Mouse (Mus musculus) stomach, embryonic 14.5 days (tissue): ENCODE results near the gene Wwox. TPM values are rescaled to one million over a fixed set of nuclear protein-coding genes. Genes with fewer than 3 reads are reported as not detected.

ENCODE experiments used
- ATAC-seq: fragments of 200-750 bp; cut with Nextera tagmentation; 2 replicates; pipeline ENCODE4 v1.8.0; 2017; ENCODE audit warnings: low read depth, moderate TSS enrichment; ENCODE audit not compliant: insufficient number of reproducible peaks, insufficient read depth, low FRiP score
- H3K27ac ChIP-seq: fragments of 300-500 bp; sonication (generic); 2 replicates; pipeline ENCODE4 v1.5.1; 2014; ENCODE audit warnings: mild to moderate bottlenecking, low read length, moderate library complexity, mixed read lengths
- H3K27me3 ChIP-seq: fragments of 300-500 bp; sonication (generic); 2 replicates; pipeline ENCODE4 v1.6.1; 2014; ENCODE audit warnings: low read length, control low read depth, mixed read lengths; ENCODE audit not compliant: control insufficient read depth, insufficient read depth
- H3K36me3 ChIP-seq: fragments of 300-500 bp; sonication (generic); 2 replicates; pipeline ENCODE4 v1.6.1; 2014; ENCODE audit warnings: mild to moderate bottlenecking, control low read depth, low read length, moderate library complexity, mixed read lengths; ENCODE audit not compliant: control insufficient read depth, insufficient read depth
- H3K4me1 ChIP-seq: fragments of 300-500 bp; sonication (generic); 2 replicates; pipeline ENCODE4 v1.6.1; 2014; ENCODE audit warnings: low read length, control low read depth, mixed read lengths; ENCODE audit not compliant: control insufficient read depth, insufficient read depth
- H3K4me2 ChIP-seq: fragments of 300-500 bp; sonication (generic); replicated peaks from 2 replicates; pipeline ENCODE4 v1.6.1; 2014; ENCODE audit warnings: low read depth, low read length, control low read depth
- H3K4me3 ChIP-seq: fragments of 300-500 bp; sonication (generic); 2 replicates; pipeline ENCODE4 v1.5.1; 2014; ENCODE audit warnings: low read depth, low read length, control low read depth
- H3K9ac ChIP-seq: fragments of 300-500 bp; sonication (generic); replicated peaks from 2 replicates; pipeline ENCODE4 v1.6.1; 2014; ENCODE audit warnings: low read depth, mild to moderate bottlenecking, control low read depth, low read length, moderate library complexity, mixed read lengths
- H3K9me3 ChIP-seq: fragments of 300-500 bp; sonication (generic); 2 replicates; pipeline ENCODE4 v1.6.1; 2016; ENCODE audit warnings: low read depth, low read length, control low read depth; ENCODE audit not compliant: control insufficient read depth
- WGBS: fragments of 180-500 bp; shearing (Covaris S2); extraction: QIAGEN DNeasy Blood & Tissue Kit; methylation state at CpG from one replicate; pipeline ENCODE4 v1.1.7; 2014; 5-methylcytosine and 5-hydroxymethylcytosine counted together
- polyA plus RNA-seq: library from polyadenylated mRNA; unstranded; fragments of >200 nt; fragmentation: Nextera tagmentation; extraction: Ambion mirVana; gene quantifications from 2 replicates; pipeline ENCODE4 v1.2.1, GENCODE M21; 2014

Gene Wwox
- polyA plus RNA-seq, 1 experiment from 2014 or later: 15.4 TPM

DNA sequence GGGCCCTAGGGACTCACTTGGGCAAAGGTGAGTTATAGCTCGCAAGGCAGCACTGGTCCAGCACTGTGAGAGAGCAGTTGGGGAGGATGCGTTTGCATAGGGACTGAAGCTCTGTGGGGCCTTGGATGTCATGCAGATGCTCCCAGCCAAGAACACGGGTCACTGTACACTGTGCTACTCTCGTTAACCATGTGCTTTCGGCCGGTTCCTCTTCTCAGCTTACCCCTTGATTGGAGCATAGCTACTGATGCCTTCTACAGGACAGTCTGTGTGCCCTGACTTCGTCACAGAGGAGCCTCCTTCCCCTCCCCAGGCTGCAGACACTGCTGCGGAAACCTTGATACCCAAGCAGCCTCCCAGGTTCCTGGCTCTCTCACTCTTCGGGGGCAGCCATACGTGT is 139.8 kb downstream of the Wwox start:
- no peak overlapping the region for H3K4me3 ChIP-seq
- no peak for ATAC-seq
- H3K27ac ChIP-seq: no peak overlapping the region
- 89% methylated on average over 10 of the region's 10 CpGs for WGBS
- no peaks in the 10 kb centered on the region for H3K36me3 ChIP-seq
- H3K4me2 ChIP-seq: no peak overlapping the region
- H3K9me3 ChIP-seq: 0 out of 2 replicates have a peak, but pooled peaks cover 3% of the 10 kb centered on the region
- H3K27me3 ChIP-seq: no peaks in the 10 kb centered on the region
- no peak overlapping the region for H3K9ac ChIP-seq
- H3K4me1 ChIP-seq: no peaks in the 10 kb centered on the region

DNA sequence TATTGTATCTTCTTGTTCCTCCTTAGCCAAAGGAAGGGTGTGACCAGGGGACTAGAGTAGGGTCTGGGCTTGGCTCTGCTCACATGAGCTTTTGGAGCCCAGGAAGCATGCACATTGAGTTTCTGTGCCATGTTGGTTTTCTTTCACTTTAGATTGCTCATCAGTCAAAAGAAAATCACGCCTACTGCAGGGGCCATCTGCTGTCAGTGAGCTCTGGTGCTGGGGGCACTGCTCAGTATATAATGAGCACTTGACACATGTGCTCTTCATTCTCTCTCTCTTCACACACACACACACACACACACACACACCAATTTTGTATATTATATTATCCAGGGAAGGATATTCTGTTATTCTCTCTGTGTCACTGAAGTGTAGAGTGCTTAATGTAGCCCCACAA is 141.2 kb downstream of the Wwox start:
- H3K4me3 ChIP-seq: no peak overlapping the region
- no peak overlapping the region for H3K9ac ChIP-seq
- 83% methylated on average over 1 of the region's 1 CpGs for WGBS
- no peak overlapping the region for H3K27ac ChIP-seq
- ATAC-seq: no peak
- no peaks in the 10 kb centered on the region for H3K27me3 ChIP-seq
- 0 out of 2 replicates have a peak, but pooled peaks cover 3% of the 10 kb centered on the region for H3K9me3 ChIP-seq
- no peak overlapping the region for H3K4me2 ChIP-seq
- H3K4me1 ChIP-seq: no peaks in the 10 kb centered on the region
- H3K36me3 ChIP-seq: no peaks in the 10 kb centered on the region

DNA sequence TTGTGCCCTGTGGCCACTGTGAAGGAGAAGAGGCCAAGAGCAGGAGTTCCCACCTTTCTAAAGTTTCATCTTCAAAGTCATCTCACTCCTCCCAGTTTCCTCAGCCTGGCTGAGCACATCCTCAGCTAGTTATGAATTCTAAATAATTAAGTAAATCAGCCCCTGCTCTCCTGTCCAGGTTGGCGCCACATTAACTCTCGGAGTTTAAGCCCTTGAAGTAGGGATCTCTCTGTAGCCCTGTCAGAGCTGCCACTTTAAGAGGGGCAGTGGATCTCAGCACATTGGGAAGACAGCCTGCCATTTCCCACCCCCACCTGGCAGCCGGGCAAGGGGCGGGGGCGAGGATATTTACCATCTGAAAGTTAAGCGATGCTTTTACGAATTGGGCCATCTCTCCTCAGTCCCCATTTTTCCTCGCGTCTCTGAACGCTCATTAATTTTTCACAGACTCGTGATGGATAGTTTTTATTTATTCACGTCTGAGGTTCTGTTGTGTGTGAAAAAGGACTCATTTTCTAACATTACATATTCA is 150.9 kb downstream of the Wwox start:
- H3K36me3 ChIP-seq: no peaks in the 10 kb centered on the region
- no peak for ATAC-seq
- H3K4me3 ChIP-seq: no peak overlapping the region
- no peaks in the 10 kb centered on the region for H3K4me1 ChIP-seq
- H3K27ac ChIP-seq: no peak overlapping the region
- no peak overlapping the region for H3K9ac ChIP-seq
- WGBS: 85% methylated on average over 12 of the region's 12 CpGs
- H3K27me3 ChIP-seq: no peaks in the 10 kb centered on the region
- no peak overlapping the region for H3K4me2 ChIP-seq
- no peaks in the 10 kb centered on the region for H3K9me3 ChIP-seq

DNA sequence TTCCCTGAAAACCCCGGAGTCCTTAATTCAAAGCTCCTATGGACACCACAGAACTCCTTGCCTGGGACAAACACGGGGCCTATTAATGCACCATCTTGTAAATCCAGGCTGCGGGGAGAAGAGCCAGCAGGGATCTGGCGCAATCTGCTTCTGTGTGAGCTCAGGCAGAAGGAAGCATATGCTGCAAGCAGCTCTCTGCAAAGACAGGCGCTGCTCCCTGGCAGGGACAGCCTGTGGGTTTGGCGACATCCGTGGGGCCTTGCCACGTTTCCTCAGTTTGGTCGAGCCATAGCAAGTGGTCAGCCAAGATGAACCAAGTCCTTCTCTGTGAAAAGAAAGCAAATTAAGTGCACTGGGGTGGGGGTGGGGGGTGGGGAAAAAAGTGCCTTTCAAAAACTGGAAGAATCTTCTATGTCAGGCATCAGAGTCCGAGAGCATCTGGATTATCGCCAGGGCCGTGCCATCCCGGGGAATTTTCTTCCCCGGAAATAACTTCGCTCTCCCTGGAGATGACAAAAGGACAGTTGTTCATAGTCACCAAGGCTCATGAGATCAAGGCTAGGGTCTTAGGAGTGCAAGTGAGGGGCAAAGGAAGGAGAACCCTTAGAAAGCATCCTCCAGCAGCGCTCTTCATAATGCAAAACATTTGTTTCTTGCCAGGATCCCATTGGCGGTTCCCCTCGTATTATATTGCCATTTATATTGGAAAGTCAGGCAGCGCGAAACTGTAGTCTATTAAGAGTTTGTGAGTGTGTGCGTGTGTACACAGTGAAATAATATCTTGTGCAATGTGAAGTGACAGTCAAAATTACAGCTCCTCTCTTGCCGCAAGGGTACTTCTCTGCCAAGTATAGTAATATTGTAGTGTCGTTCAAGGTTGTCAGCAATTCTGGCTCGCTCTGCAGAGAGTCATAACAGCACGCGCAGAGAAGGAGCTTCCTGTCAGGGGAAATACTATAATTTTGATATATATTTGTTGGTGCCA is 152.1 kb downstream of the Wwox start:
- H3K9ac ChIP-seq: no peak overlapping the region
- H3K4me3 ChIP-seq: no peak overlapping the region
- H3K27me3 ChIP-seq: no peaks in the 10 kb centered on the region
- no peak overlapping the region for H3K27ac ChIP-seq
- no peak for ATAC-seq
- H3K4me1 ChIP-seq: no peaks in the 10 kb centered on the region
- WGBS: 62% methylated on average over 26 of the region's 26 CpGs
- no peaks in the 10 kb centered on the region for H3K36me3 ChIP-seq
- no peak overlapping the region; the same call in 1 of the 2 replicates for H3K4me2 ChIP-seq
- no peaks in the 10 kb centered on the region; the same call in 1 of the 2 replicates for H3K9me3 ChIP-seq

DNA sequence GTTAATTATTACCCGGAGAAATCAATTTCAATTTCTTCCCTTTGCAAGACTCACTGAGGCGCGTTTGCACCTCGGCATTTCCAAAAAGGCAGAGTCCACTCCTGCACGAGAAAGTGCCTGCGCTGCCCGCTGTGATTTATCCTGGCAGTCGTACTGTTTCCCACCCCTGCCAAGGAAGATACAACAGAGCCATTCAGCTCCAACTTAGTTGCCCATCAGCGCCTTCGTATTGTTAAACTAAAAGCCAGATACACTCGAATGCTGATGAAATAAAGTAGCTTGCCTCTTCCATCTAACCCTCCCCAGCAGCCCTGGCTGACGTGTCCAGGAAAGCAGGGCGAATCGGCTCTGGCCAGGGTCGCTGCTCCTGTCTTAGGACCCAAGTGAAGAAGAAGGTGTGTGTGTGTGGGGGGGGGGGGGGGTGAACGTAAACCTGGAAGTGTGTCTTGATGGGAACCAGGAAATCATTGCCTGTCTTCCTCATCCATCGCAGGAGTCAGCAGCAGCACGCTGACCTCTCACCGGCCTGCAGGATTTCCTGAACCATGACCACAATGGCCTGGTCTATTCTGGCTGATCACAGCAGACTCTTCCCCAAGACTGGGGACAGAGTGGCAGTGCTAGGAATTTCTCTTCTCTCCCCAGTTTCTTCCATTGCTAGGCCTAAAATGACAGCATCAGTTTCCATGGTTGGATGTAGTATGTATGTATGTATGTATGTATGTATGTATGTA is 154.1 kb downstream of the Wwox start:
- H3K9ac ChIP-seq: no peak overlapping the region
- no peak overlapping the region for H3K4me3 ChIP-seq
- H3K4me2 ChIP-seq: no peak overlapping the region
- H3K4me1 ChIP-seq: no peaks in the 10 kb centered on the region
- 58% methylated on average over 19 of the region's 19 CpGs for WGBS
- no peaks in the 10 kb centered on the region for H3K36me3 ChIP-seq
- no peaks in the 10 kb centered on the region; the same call in 1 of the 2 replicates for H3K9me3 ChIP-seq
- no peak for ATAC-seq
- no peak overlapping the region for H3K27ac ChIP-seq
- H3K27me3 ChIP-seq: no peaks in the 10 kb centered on the region

DNA sequence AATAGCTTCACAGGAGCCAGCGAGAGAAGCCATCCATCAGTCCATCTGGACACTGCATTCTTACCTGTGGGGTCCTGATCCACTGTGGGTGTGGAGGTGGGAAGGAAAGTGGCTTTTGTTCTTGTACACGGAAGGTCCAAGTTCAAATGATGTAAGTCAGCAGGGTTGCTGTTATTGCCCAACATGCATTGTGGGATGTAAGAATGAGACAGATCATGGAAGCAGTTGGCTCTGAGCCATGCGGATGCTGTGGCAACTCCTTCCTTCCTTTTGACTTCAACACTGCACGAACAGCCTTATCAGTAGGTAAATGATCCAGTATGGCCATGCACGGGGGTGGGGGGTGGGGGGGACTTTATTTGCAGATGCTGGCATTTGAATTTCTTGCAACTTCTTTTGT is 155.4 kb downstream of the Wwox start:
- ATAC-seq: no peak
- no peak overlapping the region for H3K27ac ChIP-seq
- no peaks in the 10 kb centered on the region; the same call in 1 of the 2 replicates for H3K9me3 ChIP-seq
- H3K9ac ChIP-seq: no peak overlapping the region
- WGBS: 77% methylated on average over 5 of the region's 5 CpGs
- H3K4me1 ChIP-seq: no peaks in the 10 kb centered on the region
- no peak overlapping the region for H3K4me2 ChIP-seq
- no peak overlapping the region for H3K4me3 ChIP-seq
- no peaks in the 10 kb centered on the region for H3K27me3 ChIP-seq
- no peaks in the 10 kb centered on the region for H3K36me3 ChIP-seq

DNA sequence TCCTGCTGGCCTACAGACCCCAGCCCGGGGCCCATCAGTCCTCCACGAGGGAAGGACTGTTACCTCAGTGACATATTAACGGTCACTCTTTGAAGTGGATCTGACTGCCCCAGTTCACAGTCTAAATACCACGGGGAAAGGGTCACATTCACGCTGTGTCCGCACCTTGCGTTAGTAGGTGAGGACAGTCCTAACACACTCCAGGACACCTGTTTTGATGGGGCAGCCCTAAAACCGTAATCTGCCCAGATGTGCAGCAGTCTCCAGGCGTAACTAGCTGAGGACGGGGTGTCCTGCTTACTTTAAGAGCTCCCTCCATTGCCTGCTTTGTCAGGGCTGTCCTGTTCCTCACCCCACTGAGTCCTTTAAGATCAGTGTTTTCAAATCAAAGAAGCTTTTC is 160.1 kb downstream of the Wwox start:
- no peak for ATAC-seq

DNA sequence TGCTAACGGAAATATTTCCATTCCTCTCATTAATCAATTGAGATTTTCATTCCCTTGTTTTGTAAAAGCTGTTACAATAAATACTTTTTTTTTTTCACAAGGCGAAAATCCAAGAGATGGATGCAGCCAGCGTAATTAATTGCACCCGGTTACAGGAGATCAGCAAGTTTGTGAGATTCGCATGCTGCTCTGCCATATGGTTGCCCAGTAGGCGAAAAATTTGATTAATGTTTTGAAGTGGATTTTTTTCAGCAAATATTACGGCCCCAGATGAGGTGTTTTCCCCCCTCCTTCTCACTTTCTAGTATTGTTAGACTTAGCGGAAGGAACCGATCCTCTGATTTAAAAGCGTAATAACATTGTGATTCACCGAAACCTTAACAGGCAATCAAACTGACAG is 160.7 kb downstream of the Wwox start:
- Histone ChIP-seq H3K9ac (no peak overlapping the region), H3K4me1 (no peaks in the 10 kb centered on the region), H3K36me3 (no peaks in the 10 kb centered on the region), H3K27me3 (no peaks in the 10 kb centered on the region), H3K9me3 (no peaks in the 10 kb centered on the region; the same call in 1 of the 2 replicates), H3K4me2 (no peak overlapping the region), H3K4me3 (no peak overlapping the region), H3K27ac (no peak overlapping the region)
- no peak for ATAC-seq
- WGBS: 73% methylated on average over 11 of the region's 11 CpGs

More for the DNA sequence above, 160.1 kb downstream of the Wwox start:
- H3K9ac ChIP-seq: no peak overlapping the region
- 47% methylated on average over 10 of the region's 10 CpGs for WGBS
- no peaks in the 10 kb centered on the region for H3K36me3 ChIP-seq
- no peaks in the 10 kb centered on the region for H3K4me1 ChIP-seq
- H3K27ac ChIP-seq: no peak overlapping the region
- no peaks in the 10 kb centered on the region; the same call in 1 of the 2 replicates for H3K9me3 ChIP-seq
- H3K27me3 ChIP-seq: no peaks in the 10 kb centered on the region
- no peak overlapping the region for H3K4me3 ChIP-seq
- H3K4me2 ChIP-seq: no peak overlapping the region
